Mouse (Mus musculus) cerebellum, adult 18-20 months (tissue): Measurements from ENCODE around the gene Slc9c1.
A peak's percentile ranks its signal among the peaks of the same experiment; 100 is the strongest.
"Not testable (repeated sequence)": the region's sequence is repeated elsewhere in the genome, so short reads cannot be mapped to it uniquely, and the experiment has no call there.

Experiments used
- DNase-seq, 2 experiments: peaks; one replicate each; pipeline ENCODE4 v3.0.0; 2021

Gene Slc9c1

DNA sequence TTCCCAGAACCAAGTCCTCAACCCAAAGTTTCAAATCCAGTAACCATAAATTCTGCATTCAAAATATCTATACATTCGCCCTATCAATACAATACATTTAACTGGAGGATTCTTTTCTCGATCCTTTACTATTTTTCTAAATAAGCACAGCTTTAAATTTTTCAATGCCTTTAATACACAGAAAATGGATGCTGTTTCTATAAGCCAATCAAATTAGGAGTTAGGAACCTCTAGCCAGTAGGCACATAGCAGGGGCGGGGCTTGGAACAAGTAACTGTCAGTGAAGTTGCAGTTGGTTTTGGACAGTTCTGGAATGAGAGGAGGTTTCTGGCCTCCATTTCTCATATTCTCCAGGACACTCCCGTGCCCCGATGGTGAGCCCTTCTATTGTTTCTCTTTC is at the start of gene Slc9c1:
Slc9c1 (plus strand) TSS at position 301 of the 400 bp plus-strand sequence.
- DNase-seq, result no peak

DNA sequence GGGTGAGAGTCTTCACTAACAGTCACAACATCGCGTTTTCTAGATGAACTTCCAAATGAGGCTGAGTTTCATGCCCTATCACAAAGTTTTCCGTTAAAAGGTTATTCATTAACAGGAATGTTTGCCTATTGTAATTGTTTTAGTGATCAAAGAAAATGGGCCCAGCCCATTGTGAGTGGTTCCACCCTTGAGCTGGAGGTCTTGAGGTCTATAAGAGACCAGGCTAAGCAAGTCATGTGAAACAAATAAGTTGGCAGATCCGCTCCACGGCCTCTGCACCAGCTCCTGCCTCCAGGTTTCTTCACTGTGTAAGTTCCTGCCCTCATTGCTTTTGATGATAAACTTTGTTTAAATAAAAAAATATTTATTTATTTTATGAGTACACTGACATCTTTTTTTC is 42.2 kb upstream of the Slc9c1 start, which contains the start of gene Gm609:
Gm609 (minus strand) TSS at position 43 of the 400 bp plus-strand sequence.
- DNase-seq, result no peak

DNA sequence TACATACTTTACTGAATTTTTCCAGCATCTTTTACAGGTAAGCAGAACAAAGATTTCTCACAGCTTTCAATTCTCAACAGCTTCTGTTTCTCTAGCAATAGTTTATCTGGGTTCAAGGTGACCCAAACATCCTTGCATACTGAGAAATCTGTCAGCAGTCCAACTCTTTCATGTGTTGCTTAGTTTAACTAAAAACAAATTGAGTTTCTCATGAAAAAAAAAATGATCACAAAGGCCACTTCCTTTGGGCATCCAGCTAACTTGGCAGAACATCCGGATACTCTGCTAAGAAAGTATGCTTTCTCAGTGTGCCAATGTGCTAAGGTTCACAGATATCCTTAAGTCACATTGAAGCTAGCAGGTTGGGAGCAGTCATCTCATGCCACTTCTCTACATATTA is 39.8 kb upstream of the Slc9c1 start:
- DNase-seq, result no peak

GRCm38 (mm10) chr16:45525551-45525950 is 9.6 kb upstream of the Slc9c1 start:
- no peak for DNase-seq

- DNase-seq, result no peak
Measured at GRCm38 (mm10) chr16:45531950-45532349, 3.2 kb upstream of the Slc9c1 start, which contains the start of gene Gm17783. Gene Gm17783, minus strand, starts transcription at chr16:45532050.

DNA sequence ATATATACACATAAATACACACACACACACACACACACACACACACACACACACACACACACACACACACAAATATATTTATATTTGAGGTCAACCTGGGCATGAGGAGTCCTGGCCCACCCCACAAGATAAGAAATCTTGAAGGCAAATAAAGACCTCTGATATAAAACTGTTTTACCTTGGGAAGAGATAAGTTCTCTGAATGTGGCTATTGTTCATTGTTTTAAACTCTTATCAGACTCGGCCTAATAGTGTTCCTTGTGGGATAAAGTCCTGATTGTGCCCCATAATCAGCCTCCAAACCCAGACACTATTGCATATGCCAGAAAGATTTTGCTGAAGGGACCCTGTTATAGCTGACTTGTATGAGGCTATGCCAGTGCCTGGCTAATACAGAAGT is 3.2 kb downstream of the Slc9c1 start:
- not testable (repeated sequence) for DNase-seq

DNA sequence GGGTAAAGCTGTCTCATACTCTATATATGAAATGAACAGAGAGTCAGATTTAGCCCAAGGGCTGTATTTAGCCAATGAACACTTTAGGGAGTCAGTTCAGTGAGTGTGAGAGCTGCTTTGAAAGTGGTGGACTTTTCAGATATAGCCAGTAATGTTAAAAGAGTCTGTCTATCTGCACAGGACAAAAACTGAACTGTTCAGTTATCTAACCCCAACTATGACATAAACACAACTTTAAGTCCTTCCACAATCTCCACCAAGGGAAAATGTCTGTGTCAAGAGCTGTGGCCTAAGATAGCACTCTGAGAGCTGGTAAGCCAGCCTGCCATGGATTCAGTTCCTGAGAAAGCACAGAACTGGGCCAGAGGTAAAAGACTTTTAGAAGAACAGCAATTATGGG is 7.0 kb downstream of the Slc9c1 start:
- no peak for DNase-seq

- no peak for DNase-seq
Measured at GRCm38 (mm10) chr16:45544341-45544740, 9.2 kb downstream of the Slc9c1 start.

DNA sequence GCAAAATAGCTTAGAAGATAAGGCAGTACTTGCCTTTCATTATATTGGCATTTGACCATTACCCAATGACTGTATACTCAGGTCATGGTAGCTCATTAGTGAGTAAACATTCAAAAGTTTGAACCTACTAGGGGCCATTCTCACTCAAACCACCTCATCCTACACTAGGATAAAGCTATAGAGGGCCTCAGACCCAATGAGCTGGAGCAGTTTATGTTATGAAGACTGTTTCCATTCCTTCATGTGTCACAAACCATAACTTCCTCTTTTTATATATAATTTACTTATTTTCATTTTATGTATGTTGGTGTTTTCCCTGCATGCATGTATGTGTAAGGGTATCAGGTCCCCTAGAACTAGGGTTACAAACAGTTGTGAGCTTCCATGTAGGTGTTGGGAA is 12.9 kb downstream of the Slc9c1 start:
- DNase-seq, result no peak

DNA sequence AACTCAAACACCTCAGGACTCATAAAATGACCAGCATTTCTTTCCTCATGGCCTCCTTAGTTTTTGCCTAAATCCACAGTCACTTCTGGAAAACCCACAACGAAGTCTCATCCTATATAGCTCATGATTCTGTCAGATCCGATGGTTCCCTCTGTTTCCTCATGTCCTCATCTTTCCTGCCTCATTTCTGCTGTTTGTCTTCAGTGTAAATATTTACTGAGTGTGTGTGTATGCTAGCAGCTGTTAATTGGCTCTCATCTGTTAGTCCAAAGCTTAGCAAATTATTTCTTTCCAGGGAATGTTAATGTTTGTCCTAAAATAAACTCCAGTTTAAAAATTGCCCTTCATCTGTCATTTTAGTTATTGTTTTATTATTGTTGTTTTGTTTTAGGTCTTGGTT is 16.5 kb downstream of the Slc9c1 start:
- no peak for DNase-seq

- no peak for DNase-seq
Measured at GRCm38 (mm10) chr16:45561747-45562146, 26.6 kb downstream of the Slc9c1 start.

- no peak for DNase-seq
Measured at GRCm38 (mm10) chr16:45572307-45572706, 37.2 kb downstream of the Slc9c1 start.

GRCm38 (mm10) chr16:45579883-45580282 is 44.8 kb downstream of the Slc9c1 start:
- DNase-seq, result no peak

DNA sequence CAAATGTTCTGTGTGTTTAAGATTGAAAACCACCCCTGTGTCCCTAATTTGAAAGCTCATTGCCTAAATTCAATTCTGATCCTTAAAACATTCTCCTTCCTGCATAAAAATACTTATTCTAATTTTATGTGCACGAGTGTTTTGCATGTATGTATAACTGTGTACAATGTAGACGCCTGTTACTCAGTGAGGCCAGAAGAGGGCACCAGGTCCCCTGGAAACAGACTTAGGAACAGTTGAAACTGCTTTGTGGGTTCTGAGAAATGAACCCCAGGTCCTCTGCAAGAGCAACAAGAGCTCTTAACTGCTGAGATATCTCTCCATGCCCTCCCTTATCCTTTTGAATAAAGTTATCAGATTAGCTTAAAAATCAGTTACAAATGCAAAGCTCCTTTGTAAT is 47.4 kb downstream of the Slc9c1 start:
- peak in 1 of 2 experiments; percentile 13 for DNase-seq

DNA sequence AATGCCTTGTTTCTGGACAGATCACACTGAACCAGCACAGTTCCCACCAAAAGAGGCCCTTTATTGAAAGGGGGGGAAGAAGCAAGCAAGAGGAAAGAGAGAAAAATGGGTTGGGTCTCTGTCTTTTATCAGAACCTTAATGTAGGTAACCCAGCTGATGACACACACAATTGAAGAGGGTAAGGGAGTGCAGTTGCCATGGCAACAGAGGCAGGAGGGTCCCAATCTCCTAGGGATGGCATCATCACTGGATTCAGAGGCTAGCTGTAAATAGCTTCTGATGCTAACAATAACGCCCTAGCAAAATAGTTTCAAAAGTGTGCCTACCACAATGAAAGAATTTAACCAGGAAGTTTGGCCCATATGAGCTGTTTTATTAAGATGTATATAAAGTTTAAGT is 58.5 kb downstream of the Slc9c1 start:
- no peak for DNase-seq

- DNase-seq, result no peak
Measured at GRCm38 (mm10) chr16:45595494-45595893, 60.4 kb downstream of the Slc9c1 start.

DNA sequence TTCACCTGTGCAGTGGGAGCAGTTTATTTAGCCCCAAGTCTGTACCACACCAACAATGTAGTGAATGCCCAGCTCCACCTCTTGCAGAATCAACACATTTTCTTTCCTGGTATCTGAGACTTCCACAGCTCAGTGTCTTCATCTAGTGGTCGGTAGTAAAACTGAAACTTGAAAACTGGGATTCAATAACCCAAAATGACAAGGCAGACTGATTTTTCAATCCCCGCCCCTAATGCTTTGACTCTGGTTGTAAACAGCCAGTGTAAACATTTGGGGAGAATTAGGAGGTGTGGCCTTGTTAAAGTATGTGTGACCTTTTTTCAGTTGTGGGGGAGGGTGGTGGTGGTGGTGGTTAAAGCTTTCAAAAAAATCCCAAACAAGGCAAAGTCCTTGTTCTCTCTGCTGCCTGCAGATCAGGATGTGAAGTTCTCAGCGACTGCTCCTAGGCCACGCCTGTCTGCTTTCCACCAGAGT is 73.4 kb downstream of the Slc9c1 start:
- DNase-seq, result no peak

DNA sequence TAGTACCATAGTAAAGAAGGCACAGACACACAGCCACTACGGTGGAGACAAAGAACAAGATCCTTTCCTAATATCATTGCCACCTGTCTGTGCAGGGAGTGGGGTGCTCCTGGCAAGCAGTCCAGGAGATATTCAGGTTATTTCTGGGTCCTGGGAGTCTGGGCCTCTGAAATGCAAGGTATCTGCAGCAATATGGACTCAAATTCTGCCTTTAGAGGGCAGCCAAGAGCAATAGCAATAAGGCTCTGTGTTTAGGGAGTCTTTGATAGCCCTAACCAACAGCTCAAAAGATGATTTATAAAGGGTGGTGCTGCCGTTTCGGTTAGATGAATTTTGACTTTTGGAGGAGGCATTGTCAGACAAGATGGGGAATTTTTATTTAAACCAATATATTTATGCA is 74.2 kb downstream of the Slc9c1 start:
- peak in 1 of 2 experiments; percentile 26 for DNase-seq

GRCm38 (mm10) chr16:45610267-45610666 is 75.2 kb downstream of the Slc9c1 start, which contains the start of gene Gcsam:
Gene Gcsam, plus strand, starts transcription at chr16:45610380.
- DNase-seq, result no peak

DNA sequence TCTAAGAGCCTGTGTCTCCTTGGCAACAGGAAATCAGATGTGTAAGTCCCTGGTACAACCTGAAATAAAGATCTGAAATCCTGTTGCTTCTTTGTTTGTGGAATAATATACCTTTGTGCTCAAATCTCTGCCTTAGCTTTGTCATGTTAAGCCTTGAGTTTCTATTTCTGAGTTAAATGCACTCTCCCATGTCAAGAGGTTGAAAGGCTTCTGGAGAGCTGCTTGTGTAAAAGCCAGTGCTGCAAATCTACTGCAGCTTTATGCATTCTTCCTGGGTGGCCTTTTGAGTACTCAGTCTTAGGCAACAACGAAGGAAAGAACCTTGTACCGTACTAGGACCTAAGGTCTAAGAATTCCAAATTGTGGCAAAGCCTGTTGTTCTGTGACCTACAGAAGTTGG is 78.1 kb downstream of the Slc9c1 start:
- no peak for DNase-seq

DNA sequence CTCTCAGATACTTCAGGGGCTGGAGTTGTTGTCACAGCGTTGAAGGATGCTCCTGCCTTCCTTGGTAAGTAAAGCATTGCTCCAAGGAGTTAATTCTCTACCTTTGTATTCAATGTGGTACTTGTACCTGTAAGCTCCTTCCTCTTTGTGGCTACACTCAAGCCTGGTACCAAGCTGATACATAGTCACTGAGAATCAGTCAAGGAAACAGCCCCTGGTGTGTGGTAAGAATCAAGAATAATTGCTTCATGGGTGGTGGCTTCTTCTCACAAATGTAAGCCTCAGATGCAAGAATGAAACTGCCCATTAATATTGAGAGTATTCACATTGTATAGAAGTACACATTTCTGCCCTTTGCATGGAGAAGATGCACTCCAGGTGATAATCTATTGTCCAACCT is 80.8 kb downstream of the Slc9c1 start:
- DNase-seq, result no peak

DNA sequence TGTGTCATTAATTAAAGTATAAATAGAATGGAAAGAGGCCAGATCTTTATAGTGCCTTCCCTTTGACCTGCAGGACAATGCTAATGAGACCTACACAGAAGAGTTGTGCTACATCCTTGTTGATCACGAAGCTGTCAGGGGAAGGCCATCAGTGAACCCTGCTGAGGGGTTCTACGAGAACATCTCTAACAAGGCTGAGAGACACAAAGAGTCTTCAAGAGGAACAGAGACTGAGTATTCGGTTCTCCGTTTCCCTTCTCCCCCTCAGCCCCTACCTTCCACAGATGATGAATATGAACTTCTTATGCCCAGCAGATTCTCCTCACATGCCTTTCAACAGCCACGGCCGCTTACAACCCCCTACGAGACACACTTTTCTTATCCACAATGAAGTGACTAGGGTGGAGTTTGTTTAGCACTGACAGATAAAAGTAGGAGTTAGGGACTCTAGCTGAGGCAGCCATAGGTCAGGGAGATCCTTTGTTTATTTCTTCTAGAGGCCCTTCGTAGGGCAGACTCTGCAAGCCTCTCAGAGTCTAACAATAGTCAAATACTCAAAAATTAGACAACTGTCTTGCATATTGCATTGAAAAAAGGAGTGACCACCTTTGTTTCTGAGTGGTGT is 84.8 kb downstream of the Slc9c1 start:
- DNase-seq, result no peak

DNA sequence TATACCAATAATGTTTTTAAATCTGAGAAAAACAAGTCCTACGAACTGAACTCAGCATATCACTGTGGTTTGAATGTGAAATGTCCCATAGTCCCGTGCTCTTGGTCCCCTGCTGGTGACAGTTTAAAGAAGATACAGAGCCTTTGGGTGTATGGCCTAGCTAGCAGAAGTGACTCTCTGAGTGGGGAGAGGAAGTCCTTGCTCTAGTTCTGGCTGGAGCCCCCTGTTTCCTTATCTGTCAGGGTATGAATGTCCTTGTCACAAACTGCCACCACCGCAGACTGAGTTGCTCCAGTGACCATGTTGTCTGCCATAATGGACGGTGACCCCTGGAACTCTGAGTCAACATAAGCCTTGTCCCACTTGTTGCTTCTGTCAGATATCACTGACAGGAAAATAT is 88.1 kb downstream of the Slc9c1 start:
- DNase-seq, result no peak

DNA sequence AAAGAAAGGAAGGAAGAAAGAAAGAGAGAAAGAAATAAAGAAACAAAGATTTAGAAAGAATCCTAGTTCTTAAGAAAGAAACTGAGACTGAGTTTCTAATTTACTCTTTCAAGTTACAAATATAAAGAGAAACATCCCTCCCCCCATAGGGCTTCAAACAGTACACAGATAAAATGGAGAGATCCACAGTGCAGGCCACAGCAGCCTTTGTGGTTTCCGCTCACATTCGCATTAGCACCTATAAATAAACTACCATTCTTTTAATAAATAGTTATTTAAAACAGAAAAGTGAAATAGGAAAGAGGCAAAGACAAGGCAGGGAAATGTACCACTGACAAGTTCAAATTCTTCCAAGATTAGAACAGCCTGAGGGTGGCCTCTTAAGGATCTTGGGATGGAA is 89.7 kb downstream of the Slc9c1 start:
- no peak for DNase-seq

DNA sequence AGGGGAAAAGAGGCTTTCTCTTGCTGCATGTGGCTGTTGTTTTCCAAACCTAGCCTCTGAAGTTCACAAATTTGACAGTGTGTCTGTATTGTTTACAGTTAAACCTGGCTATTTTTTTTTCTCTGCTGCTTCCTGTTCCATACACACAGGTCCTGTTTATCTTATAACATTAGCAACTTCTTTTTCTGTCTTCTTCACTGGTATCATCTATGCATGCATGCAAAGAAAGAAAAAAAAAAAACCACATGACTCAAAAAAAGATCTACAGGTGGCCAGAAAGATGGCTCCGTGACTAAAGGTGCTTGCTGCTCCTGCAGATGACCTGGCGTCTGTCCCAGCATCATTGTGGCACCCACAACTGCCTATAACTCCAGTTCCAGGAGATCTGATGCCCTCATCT is 90.2 kb downstream of the Slc9c1 start:
- no peak for DNase-seq
